Mouse (Mus musculus) adipocyte (in vitro differentiated cells): ENCODE results near the gene Sppl2b.

ENCODE experiments used
- DNase-seq: peaks from one replicate; pipeline ENCODE4 v3.0.0-alpha.2; 2016; ENCODE audit warnings: low spot score

Sppl2b gene

DNA sequence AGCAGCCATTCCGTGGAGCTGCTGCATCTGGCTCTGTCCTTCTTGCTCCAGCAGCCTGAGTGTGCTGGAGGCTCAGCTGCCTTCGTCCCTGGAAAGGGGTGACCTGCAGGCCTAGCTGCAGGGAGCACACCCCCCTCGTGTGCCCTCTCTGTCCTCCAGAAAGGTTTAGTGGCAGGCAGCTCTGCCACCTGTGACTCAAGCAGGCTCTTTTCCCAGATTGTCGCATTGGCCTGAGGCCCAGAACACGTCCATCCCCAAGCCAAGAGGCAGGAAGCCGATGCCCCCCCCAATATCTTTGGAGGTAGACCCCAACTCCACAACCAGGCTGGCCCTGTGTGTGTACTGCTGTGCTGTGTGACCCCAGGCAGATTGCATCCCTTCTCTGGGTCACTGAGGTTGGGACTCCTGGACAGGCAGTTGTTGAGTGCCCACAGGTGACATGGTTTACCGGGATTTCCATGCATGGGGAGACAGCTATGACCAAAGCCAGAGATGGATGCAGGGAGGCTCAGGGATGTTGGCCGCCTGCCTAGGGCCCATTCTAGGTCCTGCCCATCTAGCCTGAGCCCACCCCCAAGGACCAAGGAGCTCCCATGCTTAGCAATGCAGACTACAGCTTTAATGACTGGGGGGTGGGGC, 9.9 kb upstream of the Sppl2b start:
- DNase-seq = no peak

DNA sequence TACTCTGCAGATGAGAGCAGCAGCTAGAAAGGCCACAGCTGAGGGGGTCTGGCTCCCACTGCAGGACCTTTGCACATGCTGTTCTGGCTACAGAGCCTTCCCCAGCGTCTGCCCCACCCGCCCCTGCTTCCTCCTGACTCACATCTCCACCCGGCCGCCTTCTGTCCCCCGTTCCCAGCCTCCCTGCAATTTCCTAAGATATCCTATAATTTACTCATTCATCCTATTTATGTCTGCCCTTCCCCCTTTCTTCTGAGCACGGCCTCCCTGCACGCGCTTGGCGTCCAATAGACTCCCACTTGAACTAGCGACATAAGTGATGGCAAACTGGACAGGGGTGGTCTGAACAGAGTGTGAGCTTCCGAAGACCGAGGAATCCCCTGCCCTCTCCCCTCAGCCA, 9.3 kb upstream of the Sppl2b start:
- DNase-seq = no peak

DNA sequence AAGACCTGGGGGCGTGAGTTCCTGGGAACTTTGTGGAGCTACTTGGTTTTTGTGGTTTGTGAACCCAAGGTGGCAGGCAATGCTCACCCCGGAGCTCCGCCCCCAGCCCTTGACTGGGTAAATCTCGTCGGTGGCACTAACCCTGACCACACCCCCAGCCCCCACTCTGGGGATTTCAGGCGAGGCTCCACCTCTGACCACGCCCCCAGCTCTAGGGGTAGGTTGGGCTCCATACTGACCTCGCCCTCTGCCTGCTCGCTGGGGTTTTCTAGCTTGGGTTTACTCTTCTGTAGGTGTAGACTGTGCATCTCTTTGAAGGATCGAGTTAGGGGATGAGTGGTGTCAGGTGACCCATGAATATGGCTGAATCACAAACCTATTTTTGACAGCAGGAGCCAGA, 6.5 kb upstream of the Sppl2b start:
- no peak for DNase-seq

DNA sequence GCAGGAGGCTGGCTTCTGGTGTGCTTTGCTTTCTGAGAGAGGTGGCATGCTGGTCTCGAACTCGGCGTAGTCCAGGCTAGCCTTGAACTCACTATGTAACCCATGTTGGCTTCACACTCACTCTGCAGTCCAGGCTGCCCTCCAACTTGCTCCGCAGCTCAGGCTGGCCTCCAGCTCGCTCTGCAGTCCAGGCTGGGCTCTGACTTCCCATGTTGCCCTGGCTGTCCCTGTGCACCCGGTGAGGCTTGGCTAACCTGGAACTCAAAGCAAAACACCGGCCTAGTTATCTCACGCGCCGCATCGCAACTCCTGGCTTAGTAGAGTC, 636 bp downstream of the Sppl2b start:
- no peak for DNase-seq

DNA sequence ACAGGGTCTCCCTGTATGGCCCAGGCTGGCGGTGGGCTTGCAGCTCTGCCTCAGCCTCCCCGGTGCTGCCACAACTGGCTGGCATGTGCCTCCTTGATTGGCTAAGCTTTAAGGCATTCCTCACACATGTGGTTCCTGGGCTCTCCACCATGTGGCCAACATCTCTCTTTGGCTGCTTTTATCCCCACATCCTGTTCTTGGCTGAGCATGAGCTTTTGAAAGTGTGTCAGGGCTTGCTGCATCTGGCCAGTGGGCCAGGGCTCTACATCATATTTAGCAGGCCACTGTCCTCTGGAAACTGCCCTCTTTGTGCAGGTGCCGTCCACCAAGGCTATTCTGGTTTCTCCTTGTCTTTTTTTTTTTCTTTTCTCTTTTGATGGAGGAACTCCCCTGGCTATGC, 1.2 kb downstream of the Sppl2b start:
- DNase-seq = peak; percentile 48

- no peak for DNase-seq
These were observed 1.8 kb downstream of the Sppl2b start for GRCm38 (mm10) chr10:80856908-80857307.

DNA sequence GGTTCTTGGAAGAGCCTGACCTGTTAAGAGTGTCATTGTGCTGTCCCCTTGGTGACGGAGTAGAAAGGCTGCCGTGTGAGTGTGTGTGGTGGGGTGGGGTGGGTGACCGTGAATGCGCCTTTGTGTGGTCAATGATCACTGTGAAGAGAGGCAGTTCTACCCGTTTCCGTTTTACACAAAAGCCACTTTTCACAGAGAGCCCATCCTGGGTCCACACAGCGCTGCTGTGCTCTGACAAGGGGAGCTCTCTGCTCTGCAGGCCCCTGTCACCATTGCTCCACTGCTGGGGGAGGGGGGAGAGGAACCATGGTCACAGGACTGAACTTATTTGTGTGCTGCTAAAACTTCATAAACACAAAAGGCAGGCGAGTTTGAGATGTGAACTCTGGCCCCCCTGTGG, 2.3 kb downstream of the Sppl2b start:
- no peak for DNase-seq

DNA sequence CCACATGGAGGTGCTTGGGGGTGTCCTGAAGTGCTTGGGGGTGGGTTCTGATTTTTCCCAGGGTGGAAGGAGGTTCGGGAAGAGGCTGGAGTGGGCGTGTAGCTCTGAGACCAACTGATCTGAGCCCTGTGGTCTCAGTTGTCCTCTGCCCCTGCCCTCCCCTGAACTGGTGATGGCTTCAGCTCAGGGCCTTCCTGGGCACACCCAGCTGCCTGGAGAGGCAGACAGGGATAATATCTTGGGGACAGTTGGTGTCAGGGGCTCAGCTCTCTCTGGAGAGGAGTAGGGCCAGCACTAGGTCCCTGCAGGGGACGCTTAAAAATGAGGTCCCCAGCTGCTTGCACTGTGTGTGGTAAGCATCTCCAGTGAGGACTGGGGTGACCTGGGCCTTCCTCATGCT, 2.8 kb downstream of the Sppl2b start:
- no peak for DNase-seq

- no peak for DNase-seq
These were observed 3.4 kb downstream of the Sppl2b start for GRCm38 (mm10) chr10:80858350-80858935.

GRCm38 (mm10) chr10:80862305-80862704, 7.2 kb downstream of the Sppl2b start:
- no peak for DNase-seq

GRCm38 (mm10) chr10:80864446-80864845, 9.4 kb downstream of the Sppl2b start:
- DNase-seq = no peak

- DNase-seq = no peak
These were observed 15.9 kb downstream of the Sppl2b start for GRCm38 (mm10) chr10:80870993-80871392.

DNA sequence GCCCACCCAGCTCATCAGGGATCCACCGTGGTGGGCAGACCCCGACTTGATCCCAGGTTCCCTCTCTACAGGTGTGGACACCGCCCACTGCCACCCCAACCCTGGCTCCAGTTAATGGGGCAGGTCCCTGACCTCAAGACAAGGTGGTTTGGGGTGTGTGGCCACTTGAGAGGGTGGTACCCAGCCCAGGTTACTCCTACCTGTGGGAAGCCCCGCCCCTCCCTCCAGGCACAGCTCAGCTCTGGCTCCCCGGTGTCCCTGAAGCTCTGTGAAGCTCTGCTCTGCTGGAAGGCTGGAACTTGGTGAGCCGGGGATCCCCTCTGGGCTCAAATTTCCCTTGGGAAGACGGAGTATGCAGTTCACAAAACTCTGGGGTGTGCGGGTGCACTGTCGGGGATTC, 16.5 kb downstream of the Sppl2b start, which contains the start of gene Tmprss9:
Gene Tmprss9 (plus strand): TSS at position 268 of the 400 bp plus-strand sequence.
- no peak for DNase-seq

- no peak for DNase-seq
These were observed 19.0 kb downstream of the Sppl2b start for GRCm38 (mm10) chr10:80874035-80874434.

GRCm38 (mm10) chr10:80876028-80876427, 21.0 kb downstream of the Sppl2b start:
- peak; percentile 57 for DNase-seq

DNA sequence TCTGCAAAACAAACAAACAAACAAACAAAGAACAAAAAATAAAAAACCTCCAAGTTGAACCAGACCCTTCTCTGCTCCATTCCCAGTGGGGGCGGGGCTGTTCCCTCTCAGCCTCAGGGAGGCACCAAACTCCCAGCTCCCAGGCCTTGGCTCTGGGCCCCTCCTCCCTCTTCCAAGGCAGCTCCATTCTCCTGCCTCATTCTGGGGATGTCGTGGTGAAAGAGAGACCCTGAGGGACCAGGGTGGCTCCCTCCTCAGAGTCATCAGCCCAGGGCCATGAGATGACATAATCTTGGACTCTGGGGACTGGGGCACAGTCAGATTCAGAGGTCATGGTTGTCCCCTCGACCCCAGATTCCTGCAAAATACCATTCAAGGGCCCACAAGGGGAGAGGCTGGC, 21.5 kb downstream of the Sppl2b start:
- no peak for DNase-seq

DNA sequence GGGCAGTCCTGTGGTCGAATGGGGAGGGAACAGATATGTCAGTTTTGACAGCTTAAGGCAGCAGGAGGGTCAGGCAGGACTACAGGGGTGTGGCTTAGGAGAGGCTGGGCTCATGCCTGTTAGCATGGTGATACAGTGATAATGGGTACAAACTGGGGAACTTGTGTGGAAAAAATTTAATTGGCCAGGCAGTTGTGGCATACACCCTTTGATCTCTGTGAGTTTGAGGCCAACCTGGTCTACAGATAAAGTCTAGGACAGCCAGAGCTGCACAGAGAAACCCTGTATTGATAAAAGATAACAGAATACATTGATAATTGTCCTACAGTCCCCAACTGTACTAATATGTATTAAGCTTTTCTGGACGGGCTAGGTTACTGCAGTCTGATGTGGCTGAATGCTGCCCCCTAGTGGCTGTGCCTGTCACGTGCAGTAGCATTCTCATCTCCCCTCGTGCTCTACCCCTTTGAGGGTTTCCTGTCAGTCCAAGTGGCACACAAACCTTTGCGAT, 25.1 kb downstream of the Sppl2b start:
- DNase-seq = peak; percentile 65

DNA sequence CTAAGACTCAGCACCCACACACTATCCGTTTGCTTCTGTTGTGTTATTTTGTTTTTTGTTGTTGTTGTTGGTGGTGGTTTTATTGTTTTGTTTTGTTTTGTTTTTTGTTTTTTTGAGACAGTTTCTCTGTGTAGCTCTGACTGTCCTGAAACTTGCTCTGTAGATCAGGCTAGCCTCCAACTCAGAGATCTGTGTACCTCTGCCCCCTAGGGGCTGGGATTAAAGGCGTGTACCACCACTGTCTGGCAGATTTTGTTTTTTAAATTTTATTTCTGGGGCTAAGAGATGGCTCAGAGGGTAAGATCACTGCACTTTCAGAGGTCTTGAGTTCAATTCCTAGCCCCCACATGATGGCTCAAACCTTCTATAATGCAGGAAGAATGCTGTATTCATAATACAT, 25.8 kb downstream of the Sppl2b start:
- no peak for DNase-seq

GRCm38 (mm10) chr10:80881301-80881700, 26.2 kb downstream of the Sppl2b start:
- peak; percentile 50 for DNase-seq

DNA sequence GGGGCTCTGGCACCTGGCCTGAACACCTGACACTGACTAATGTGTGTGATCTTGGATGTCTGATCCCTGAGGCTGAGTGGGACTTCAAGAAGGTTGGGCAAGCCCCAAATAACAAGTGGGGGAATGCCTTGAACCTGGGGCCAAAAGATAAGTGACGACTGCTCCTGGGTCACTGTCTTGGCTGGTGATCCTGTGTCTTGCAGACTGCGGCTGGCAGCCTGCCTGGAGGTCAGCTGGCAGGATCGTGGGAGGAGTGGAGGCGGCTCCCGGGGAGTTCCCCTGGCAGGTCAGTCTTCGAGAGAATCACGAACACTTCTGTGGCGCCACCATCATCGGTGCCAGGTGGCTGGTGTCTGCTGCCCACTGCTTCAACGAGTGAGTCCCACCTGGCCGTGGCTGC, 32.1 kb downstream of the Sppl2b start:
- peak; percentile 73 for DNase-seq

DNA sequence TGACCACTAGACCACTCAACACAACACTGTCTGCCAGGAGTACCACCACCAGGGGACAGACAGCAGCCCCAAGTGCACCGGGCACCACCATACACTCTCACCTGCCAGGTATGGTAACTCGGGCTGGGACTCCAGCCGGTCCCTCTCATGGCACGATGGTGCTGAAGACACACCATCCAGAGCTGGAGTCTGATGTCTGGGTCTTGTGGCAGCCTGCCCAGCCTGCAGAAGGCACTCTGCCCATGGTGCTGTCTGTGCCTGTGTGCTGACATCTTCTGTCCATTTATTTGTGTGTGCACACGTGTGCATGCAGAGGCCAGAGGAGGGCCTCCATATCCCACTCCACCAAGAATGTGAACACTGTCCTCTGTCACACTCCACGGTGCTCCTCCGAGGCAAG, 40.0 kb downstream of the Sppl2b start:
- DNase-seq = no peak

DNA sequence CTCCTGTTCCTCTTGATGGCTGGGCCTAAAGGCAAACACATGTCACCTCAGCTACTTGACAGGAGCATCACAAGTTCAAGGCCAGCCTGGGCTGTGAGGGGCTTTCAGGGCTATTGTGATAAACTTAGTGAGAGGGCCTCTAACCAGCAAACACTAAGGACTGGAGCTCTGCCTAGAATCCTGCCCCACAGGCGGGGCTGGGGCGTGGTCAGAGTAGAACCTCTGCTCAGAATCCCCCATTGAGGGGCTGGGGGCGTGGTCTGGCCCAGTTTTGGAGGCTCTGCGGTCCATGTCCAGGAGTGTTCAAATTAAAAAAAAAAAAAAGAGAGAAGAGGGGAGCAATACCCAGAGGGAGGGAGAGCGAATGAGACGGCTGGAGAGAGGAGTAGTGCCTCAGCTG, 40.6 kb downstream of the Sppl2b start:
- DNase-seq = no peak

DNA sequence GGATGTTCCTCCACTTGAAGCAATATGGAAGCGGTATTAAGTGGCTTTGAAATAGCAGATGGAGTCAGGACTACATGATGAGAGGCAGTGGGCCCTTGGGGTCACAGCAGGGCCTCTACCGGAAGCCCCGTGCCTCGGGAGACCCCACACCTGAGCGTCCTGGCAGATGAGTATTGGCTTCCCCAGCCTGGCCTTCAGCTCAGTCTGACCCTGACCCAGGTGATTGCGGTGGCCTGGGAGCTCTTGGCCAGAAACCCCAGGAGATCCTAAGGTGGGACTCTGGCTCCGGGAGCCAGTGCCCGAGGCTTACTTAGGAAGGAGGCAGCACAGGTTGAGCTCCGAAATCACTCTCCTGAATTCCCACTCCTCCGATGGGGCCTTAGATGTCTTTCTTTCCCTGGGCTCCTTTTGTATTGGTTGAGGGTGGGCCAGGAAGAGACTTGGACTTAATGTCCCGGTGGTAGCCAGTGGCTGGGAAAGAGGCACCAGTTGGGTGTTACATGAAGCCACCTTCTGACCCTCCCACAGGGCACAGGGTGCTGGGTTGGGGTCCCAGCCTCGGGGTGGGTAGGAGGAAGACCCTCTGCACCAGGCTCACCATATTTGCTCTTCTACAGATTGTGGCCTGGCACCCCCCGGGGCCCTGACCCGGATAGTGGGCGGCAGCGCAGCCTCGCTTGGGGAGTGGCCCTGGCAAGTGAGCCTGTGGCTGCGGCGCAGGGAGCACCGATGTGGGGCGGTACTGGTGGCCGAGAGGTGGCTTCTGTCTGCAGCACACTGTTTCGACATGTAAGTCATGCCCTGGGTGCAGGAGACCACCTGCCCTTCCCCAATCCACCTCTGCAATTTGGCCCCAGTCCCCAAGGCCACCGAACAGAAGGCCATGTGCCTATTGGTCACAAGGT, 41.8 kb downstream of the Sppl2b start:
- no peak for DNase-seq
